Mouse (Mus musculus) intestine, postnatal 0 days (tissue): ENCODE measurements at regions not wholly inside any gene's neighbourhood (a gene's known extent, or its start where the extent isn't known, plus 50 kb on each side); places are given as distances from the start of the nearest gene placed in this dataset.

Experiments
- ATAC-seq: fragments of 200-750 bp; cut with Nextera tagmentation; 2 replicates; pipeline ENCODE4 v1.8.0; 2017; ENCODE audit warnings: mild to moderate bottlenecking, moderate TSS enrichment, moderate library complexity
- H3K27ac ChIP-seq: fragments of 300-500 bp; sonication (generic); 2 replicates; pipeline ENCODE4 v1.5.1; 2014; ENCODE audit warnings: mild to moderate bottlenecking, low read depth, low read length, moderate library complexity
- H3K27me3 ChIP-seq: fragments of 300-500 bp; sonication (generic); replicated peaks from 2 replicates; pipeline ENCODE4 v1.6.1; 2014; ENCODE audit warnings: low read length, mixed read lengths; ENCODE audit not compliant: control insufficient read depth, insufficient read depth
- H3K36me3 ChIP-seq: fragments of 300-500 bp; sonication (generic); 2 replicates; pipeline ENCODE4 v1.6.1; 2014; ENCODE audit warnings: mild to moderate bottlenecking, moderate library complexity; ENCODE audit not compliant: control insufficient read depth, insufficient read depth
- H3K4me1 ChIP-seq: fragments of 300-500 bp; sonication (generic); replicated peaks from 2 replicates; pipeline ENCODE4 v1.6.1; 2014; ENCODE audit warnings: antibody characterized with exemption, low read length, mixed read lengths; ENCODE audit not compliant: control insufficient read depth, insufficient read depth
- H3K4me2 ChIP-seq: fragments of 300-500 bp; sonication (generic); replicated peaks from 2 replicates; pipeline ENCODE4 v1.6.1; 2014; ENCODE audit warnings: low read depth, mild to moderate bottlenecking, moderate library complexity
- H3K4me3 ChIP-seq: fragments of 300-500 bp; sonication (generic); 2 replicates; pipeline ENCODE4 v1.5.1; 2014; ENCODE audit warnings: low read depth, low read length
- H3K9ac ChIP-seq: fragments of 300-500 bp; sonication (generic); 2 replicates; pipeline ENCODE4 v1.6.1; 2014; ENCODE audit warnings: mild to moderate bottlenecking, low read depth, low read length
- H3K9me3 ChIP-seq: fragments of 300-500 bp; sonication (generic); 2 replicates; pipeline ENCODE4 v1.6.1; 2016; ENCODE audit warnings: mixed run types; ENCODE audit not compliant: control insufficient read depth
- CTCF ChIP-seq: sonication (generic); IDR thresholded peaks from 2 replicates; pipeline ENCODE4 v1.5.1; 2016; ENCODE audit warnings: low read depth, mild to moderate bottlenecking, control low read depth, antibody characterized with exemption, moderate library complexity
- WGBS: fragments of 180-500 bp; shearing (Covaris S2); extraction: QIAGEN DNeasy Blood & Tissue Kit; methylation state at CpG from one replicate; pipeline ENCODE4 v1.1.7; 2014; 5-methylcytosine and 5-hydroxymethylcytosine counted together

DNA sequence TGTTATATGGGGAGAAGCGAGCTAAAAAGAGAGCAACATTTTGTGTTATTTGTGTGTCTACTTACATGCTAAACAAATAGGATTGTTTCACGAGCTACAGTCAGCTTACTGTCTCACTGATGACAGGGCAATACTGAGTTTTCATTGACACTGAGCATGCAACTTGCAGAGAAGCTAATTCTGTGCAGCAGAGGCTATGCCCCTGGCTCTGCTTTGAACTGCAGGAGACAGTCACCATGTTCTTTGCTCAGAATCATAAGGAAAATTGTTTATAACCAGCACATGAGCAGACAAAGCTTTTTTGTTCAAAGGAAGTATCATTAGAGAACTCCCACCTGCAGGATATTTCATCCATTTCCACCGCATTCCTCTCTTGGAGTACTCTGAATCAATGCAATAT lies 280.8 kb upstream of the Gm9747 start:
- WGBS: 75% methylated on average over 3 of the region's 3 CpGs
- H3K27ac ChIP-seq: no peak overlapping the region
- H3K36me3 ChIP-seq: no peaks in the 10 kb centered on the region
- no peak overlapping the region for H3K4me2 ChIP-seq
- no peak for TF ChIP-seq CTCF
- no peaks in the 10 kb centered on the region for H3K27me3 ChIP-seq
- ATAC-seq: no peak
- no peaks in the 10 kb centered on the region for H3K4me1 ChIP-seq
- no peak overlapping the region for H3K9ac ChIP-seq
- H3K9me3 ChIP-seq: no peaks in the 10 kb centered on the region
- H3K4me3 ChIP-seq: no peak overlapping the region

GRCm38 (mm10) chr1:81954507-81954906 lies 278.4 kb upstream of the Gm9747 start:
- Histone ChIP-seq H3K36me3 (no peaks in the 10 kb centered on the region), H3K27me3 (no peaks in the 10 kb centered on the region), H3K9me3 (no peaks in the 10 kb centered on the region), H3K9ac (no peak overlapping the region), H3K4me2 (no peak overlapping the region), H3K27ac (no peak overlapping the region), H3K4me1 (no peaks in the 10 kb centered on the region), H3K4me3 (no peak overlapping the region)
- 74% methylated on average over 2 of the region's 2 CpGs for WGBS
- TF ChIP-seq CTCF: no peak
- no peak for ATAC-seq

- 89% methylated on average over 1 of the region's 1 CpGs for WGBS
- no peak overlapping the region for H3K4me3 ChIP-seq
- H3K27me3 ChIP-seq: no peaks in the 10 kb centered on the region
- H3K9me3 ChIP-seq: no peaks in the 10 kb centered on the region
- H3K9ac ChIP-seq: no peak overlapping the region
- H3K4me1 ChIP-seq: no peaks in the 10 kb centered on the region
- no peak for TF ChIP-seq CTCF
- H3K4me2 ChIP-seq: no peak overlapping the region
- no peak for ATAC-seq
- no peak overlapping the region for H3K27ac ChIP-seq
- H3K36me3 ChIP-seq: no peaks in the 10 kb centered on the region
Measured at GRCm38 (mm10) chr1:81967062-81967461, 265.9 kb upstream of the Gm9747 start.

DNA sequence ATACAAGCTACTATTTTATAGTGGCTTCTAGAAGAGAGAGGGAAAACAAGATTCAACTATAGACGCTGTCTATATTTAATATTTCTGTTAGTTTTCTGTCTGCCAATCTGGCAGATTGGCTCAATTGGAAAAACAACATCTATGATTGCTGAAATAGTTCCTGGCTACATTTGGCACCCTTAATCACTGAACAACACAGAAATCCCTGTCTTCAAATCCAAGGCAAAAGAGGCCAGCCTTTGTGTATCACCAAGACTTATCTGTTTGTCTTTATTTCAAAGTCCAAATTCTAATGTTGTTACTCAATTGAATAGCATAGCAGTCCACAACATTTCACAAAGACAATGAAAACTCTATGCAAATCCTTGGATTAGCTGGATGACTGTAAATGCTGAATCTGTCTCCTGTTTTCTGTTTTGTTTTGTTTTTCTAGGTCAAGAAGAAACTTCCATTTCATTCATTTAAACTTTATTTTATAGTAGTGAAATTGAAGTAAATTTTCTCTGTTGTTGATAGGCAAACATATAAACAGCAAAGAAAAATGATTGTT lies 265.1 kb upstream of the Gm9747 start:
- 63% methylated on average over 1 of the region's 1 CpGs for WGBS
- Histone ChIP-seq H3K27me3 (no peaks in the 10 kb centered on the region), H3K4me1 (no peaks in the 10 kb centered on the region), H3K4me2 (no peak overlapping the region), H3K9ac (no peak overlapping the region), H3K9me3 (no peaks in the 10 kb centered on the region), H3K27ac (no peak overlapping the region), H3K4me3 (no peak overlapping the region), H3K36me3 (no peaks in the 10 kb centered on the region)
- ATAC-seq: no peak
- no peak for TF ChIP-seq CTCF

GRCm38 (mm10) chr1:81972575-81972974 lies 260.3 kb upstream of the Gm9747 start:
- Histone ChIP-seq H3K27ac (no peak overlapping the region), H3K36me3 (no peaks in the 10 kb centered on the region), H3K4me3 (no peak overlapping the region), H3K9me3 (no peaks in the 10 kb centered on the region), H3K27me3 (no peaks in the 10 kb centered on the region), H3K4me1 (no peaks in the 10 kb centered on the region), H3K4me2 (no peak overlapping the region), H3K9ac (no peak overlapping the region)
- no peak for TF ChIP-seq CTCF
- 85% methylated on average over 5 of the region's 5 CpGs for WGBS
- no peak for ATAC-seq

- ATAC-seq: no peak
- 86% methylated on average over 4 of the region's 4 CpGs for WGBS
- H3K4me2 ChIP-seq: no peak overlapping the region
- no peaks in the 10 kb centered on the region for H3K36me3 ChIP-seq
- H3K9ac ChIP-seq: no peak overlapping the region
- TF ChIP-seq CTCF: no peak
- no peaks in the 10 kb centered on the region for H3K27me3 ChIP-seq
- no peaks in the 10 kb centered on the region for H3K9me3 ChIP-seq
- H3K27ac ChIP-seq: no peak overlapping the region
- H3K4me3 ChIP-seq: no peak overlapping the region
- H3K4me1 ChIP-seq: no peaks in the 10 kb centered on the region
Measured at GRCm38 (mm10) chr1:81973481-81973880, 259.4 kb upstream of the Gm9747 start.

- 68% methylated on average over 5 of the region's 5 CpGs for WGBS
- Histone ChIP-seq H3K4me2 (no peak overlapping the region), H3K27ac (no peak overlapping the region), H3K4me3 (no peak overlapping the region), H3K9ac (no peak overlapping the region), H3K27me3 (no peaks in the 10 kb centered on the region), H3K9me3 (no peaks in the 10 kb centered on the region), H3K4me1 (no peaks in the 10 kb centered on the region), H3K36me3 (no peaks in the 10 kb centered on the region)
- ATAC-seq: no peak
- TF ChIP-seq CTCF: no peak
Measured at GRCm38 (mm10) chr1:82007943-82008342, 225.0 kb upstream of the Gm9747 start.
